Mouse (Mus musculus): ENCODE measurements at regions not wholly inside any gene's neighbourhood (a gene's known extent, or its start where the extent isn't known, plus 50 kb on each side); places are given as distances from the start of the nearest gene placed in this dataset.

- Histone ChIP-seq H3K27ac (replicated peaks in 1 of 2; ENCODE audit: control insufficient read depth in 1 of 2, insufficient read depth in 1 of 2, low read depth in 2 of 2, low read length in 2 of 2) (no peak overlapping the region), H3K9me3 (ENCODE audit: control insufficient read depth, low read length) (no peaks in the 10 kb centered on the region), H3K27me3 (ENCODE audit: control insufficient read depth, insufficient read depth, low read length) (no peaks in the 10 kb centered on the region), H3K4me3 (ENCODE audit: control insufficient read depth in 1 of 2, insufficient read depth in 1 of 2, low read depth in 1 of 2, low read length in 2 of 2) (no peak overlapping the region), H3K4me2 (ENCODE audit: low read length) (no peak overlapping the region), H3K9ac (ENCODE audit: low read length) (no peak overlapping the region), H3K4me1 (ENCODE audit: control insufficient read depth in 2 of 2, insufficient read depth in 2 of 2, low read length in 2 of 2) (peaks cover 10 to 23% of the 10 kb centered on the region in 2 experiments), H3K36me3 (ENCODE audit: control insufficient read depth, insufficient read depth, low read length) (no peaks in the 10 kb centered on the region)
- WGBS = 33% methylated on average over 8 of the region's 8 CpGs
- ATAC-seq (ENCODE audit: insufficient number of reproducible peaks, insufficient read depth, low FRiP score, low read depth) = no peak
Measured at GRCm38 (mm10) chr12:16268621-16269165, 342.1 kb downstream of the Lpin1 start.

GRCm38 (mm10) chr12:16261465-16261864 is 349.3 kb downstream of the Lpin1 start:
- Histone ChIP-seq H3K27me3 (ENCODE audit: control insufficient read depth, insufficient read depth, low read length) (no peaks in the 10 kb centered on the region), H3K9ac (ENCODE audit: low read length) (no peak overlapping the region), H3K9me3 (ENCODE audit: control insufficient read depth, low read length) (no peaks in the 10 kb centered on the region), H3K4me2 (ENCODE audit: low read length) (no peak overlapping the region), H3K4me3 (ENCODE audit: control insufficient read depth in 1 of 2, insufficient read depth in 1 of 2, low read depth in 1 of 2, low read length in 2 of 2) (no peak overlapping the region), H3K36me3 (ENCODE audit: control insufficient read depth, insufficient read depth, low read length) (no peaks in the 10 kb centered on the region), H3K27ac (replicated peaks in 1 of 2; ENCODE audit: control insufficient read depth in 1 of 2, insufficient read depth in 1 of 2, low read depth in 2 of 2, low read length in 2 of 2) (no peak overlapping the region), H3K4me1 (ENCODE audit: control insufficient read depth in 2 of 2, insufficient read depth in 2 of 2, low read length in 2 of 2) (peaks cover 3 to 9% of the 10 kb centered on the region in 2 experiments; a peak in 3 of 4 replicates)
- 80% methylated on average over 4 of the region's 4 CpGs for WGBS
- ATAC-seq (ENCODE audit: insufficient number of reproducible peaks, insufficient read depth, low FRiP score, low read depth) = no peak

- whole genome bisulfite sequencing = 42% methylated on average over 8 of the region's 8 CpGs
- Histone ChIP-seq H3K27me3 (ENCODE audit: control insufficient read depth, insufficient read depth, low read length) (no peaks in the 10 kb centered on the region), H3K4me2 (ENCODE audit: low read length) (no peak overlapping the region), H3K36me3 (ENCODE audit: control insufficient read depth, insufficient read depth, low read length) (no peaks in the 10 kb centered on the region), H3K9ac (ENCODE audit: low read length) (no peak overlapping the region), H3K4me1 (ENCODE audit: control insufficient read depth in 2 of 2, insufficient read depth in 2 of 2, low read length in 2 of 2) (peaks cover 3 to 9% of the 10 kb centered on the region in 2 experiments; a peak in 3 of 4 replicates), H3K9me3 (ENCODE audit: control insufficient read depth, low read length) (no peaks in the 10 kb centered on the region), H3K27ac (replicated peaks in 1 of 2; ENCODE audit: control insufficient read depth in 1 of 2, insufficient read depth in 1 of 2, low read depth in 2 of 2, low read length in 2 of 2) (no peak overlapping the region), H3K4me3 (ENCODE audit: control insufficient read depth in 1 of 2, insufficient read depth in 1 of 2, low read depth in 1 of 2, low read length in 2 of 2) (no peak overlapping the region)
- no peak for ATAC-seq (ENCODE audit: insufficient number of reproducible peaks, insufficient read depth, low FRiP score, low read depth)
Measured at GRCm38 (mm10) chr12:16260981-16261380, 349.8 kb downstream of the Lpin1 start.

GRCm38 (mm10) chr12:16260501-16260900 is 350.3 kb downstream of the Lpin1 start:
- Histone ChIP-seq H3K36me3 (ENCODE audit: control insufficient read depth, insufficient read depth, low read length) (no peaks in the 10 kb centered on the region), H3K27ac (replicated peaks in 1 of 2; ENCODE audit: control insufficient read depth in 1 of 2, insufficient read depth in 1 of 2, low read depth in 2 of 2, low read length in 2 of 2) (no peak overlapping the region), H3K4me2 (ENCODE audit: low read length) (no peak overlapping the region), H3K27me3 (ENCODE audit: control insufficient read depth, insufficient read depth, low read length) (no peaks in the 10 kb centered on the region), H3K9me3 (ENCODE audit: control insufficient read depth, low read length) (no peaks in the 10 kb centered on the region), H3K4me1 (ENCODE audit: control insufficient read depth in 2 of 2, insufficient read depth in 2 of 2, low read length in 2 of 2) (peaks cover 3 to 9% of the 10 kb centered on the region in 2 experiments; a peak in 3 of 4 replicates), H3K9ac (ENCODE audit: low read length) (no peak overlapping the region), H3K4me3 (ENCODE audit: control insufficient read depth in 1 of 2, insufficient read depth in 1 of 2, low read depth in 1 of 2, low read length in 2 of 2) (no peak overlapping the region)
- WGBS = 70% methylated on average over 2 of the region's 2 CpGs
- ATAC-seq (ENCODE audit: insufficient number of reproducible peaks, insufficient read depth, low FRiP score, low read depth) = no peak

- Histone ChIP-seq H3K9me3 (ENCODE audit: control insufficient read depth, low read length) (no peaks in the 10 kb centered on the region), H3K4me1 (ENCODE audit: control insufficient read depth in 2 of 2, insufficient read depth in 2 of 2, low read length in 2 of 2) (peaks cover 0 to 7% of the 10 kb centered on the region in 2 experiments; a peak in 1 of 4 replicates)
- WGBS = 87% methylated on average over 1 of the region's 1 CpGs
Measured at GRCm38 (mm10) chr12:16250621-16251020, 360.1 kb downstream of the Lpin1 start.

GRCm38 (mm10) chr12:16250096-16250495 is 360.7 kb downstream of the Lpin1 start:
- Histone ChIP-seq H3K27me3 (ENCODE audit: control insufficient read depth, insufficient read depth, low read length) (no peaks in the 10 kb centered on the region), H3K4me1 (ENCODE audit: control insufficient read depth in 2 of 2, insufficient read depth in 2 of 2, low read length in 2 of 2) (peaks cover 0 to 6% of the 10 kb centered on the region in 2 experiments; a peak in 1 of 4 replicates), H3K36me3 (ENCODE audit: control insufficient read depth, insufficient read depth, low read length) (no peaks in the 10 kb centered on the region), H3K9ac (ENCODE audit: low read length) (no peak overlapping the region), H3K9me3 (ENCODE audit: control insufficient read depth, low read length) (no peaks in the 10 kb centered on the region), H3K4me2 (ENCODE audit: low read length) (no peak overlapping the region), H3K4me3 (ENCODE audit: control insufficient read depth in 1 of 2, insufficient read depth in 1 of 2, low read depth in 1 of 2, low read length in 2 of 2) (no peak overlapping the region), H3K27ac (replicated peaks in 1 of 2; ENCODE audit: control insufficient read depth in 1 of 2, insufficient read depth in 1 of 2, low read depth in 2 of 2, low read length in 2 of 2) (no peak overlapping the region)
- 94% methylated on average over 5 of the region's 5 CpGs for WGBS
- ATAC-seq (ENCODE audit: insufficient number of reproducible peaks, insufficient read depth, low FRiP score, low read depth) = no peak

More at GRCm38 (mm10) chr12:16250621-16251020, 360.1 kb downstream of the Lpin1 start:
- no peak overlapping the region for H3K9ac ChIP-seq (ENCODE audit: low read length)
- no peak for ATAC-seq (ENCODE audit: insufficient number of reproducible peaks, insufficient read depth, low FRiP score, low read depth)
- no peak overlapping the region for H3K4me2 ChIP-seq (ENCODE audit: low read length)
- no peak overlapping the region for H3K4me3 ChIP-seq (ENCODE audit: control insufficient read depth in 1 of 2, insufficient read depth in 1 of 2, low read depth in 1 of 2, low read length in 2 of 2)
- no peaks in the 10 kb centered on the region for H3K36me3 ChIP-seq (ENCODE audit: control insufficient read depth, insufficient read depth, low read length)
- no peaks in the 10 kb centered on the region for H3K27me3 ChIP-seq (ENCODE audit: control insufficient read depth, insufficient read depth, low read length)
- H3K27ac ChIP-seq (replicated peaks in 1 of 2; ENCODE audit: control insufficient read depth in 1 of 2, insufficient read depth in 1 of 2, low read depth in 2 of 2, low read length in 2 of 2) = no peak overlapping the region

- Histone ChIP-seq H3K27me3 (ENCODE audit: control insufficient read depth, insufficient read depth, low read length) (no peaks in the 10 kb centered on the region), H3K27ac (replicated peaks in 1 of 2; ENCODE audit: control insufficient read depth in 1 of 2, insufficient read depth in 1 of 2, low read depth in 2 of 2, low read length in 2 of 2) (no peak overlapping the region), H3K4me3 (ENCODE audit: control insufficient read depth in 1 of 2, insufficient read depth in 1 of 2, low read depth in 1 of 2, low read length in 2 of 2) (no peak overlapping the region), H3K36me3 (ENCODE audit: control insufficient read depth, insufficient read depth, low read length) (no peaks in the 10 kb centered on the region), H3K9ac (ENCODE audit: low read length) (no peak overlapping the region), H3K4me2 (ENCODE audit: low read length) (no peak overlapping the region), H3K4me1 (ENCODE audit: control insufficient read depth in 2 of 2, insufficient read depth in 2 of 2, low read length in 2 of 2) (peaks cover 0 to 6% of the 10 kb centered on the region in 2 experiments; a peak in 1 of 4 replicates), H3K9me3 (ENCODE audit: control insufficient read depth, low read length) (no peaks in the 10 kb centered on the region)
- 75% methylated on average over 5 of the region's 5 CpGs for WGBS
- ATAC-seq (ENCODE audit: insufficient number of reproducible peaks, insufficient read depth, low FRiP score, low read depth) = no peak
Measured at GRCm38 (mm10) chr12:16239792-16240191, 371.0 kb downstream of the Lpin1 start.

- no peak overlapping the region for H3K27ac ChIP-seq (replicated peaks in 1 of 2; ENCODE audit: control insufficient read depth in 1 of 2, insufficient read depth in 1 of 2, low read depth in 2 of 2, low read length in 2 of 2)
- no peaks in the 10 kb centered on the region for H3K36me3 ChIP-seq (ENCODE audit: control insufficient read depth, insufficient read depth, low read length)
- H3K9me3 ChIP-seq (ENCODE audit: control insufficient read depth, low read length) = no peaks in the 10 kb centered on the region
- H3K4me3 ChIP-seq (ENCODE audit: control insufficient read depth in 1 of 2, insufficient read depth in 1 of 2, low read depth in 1 of 2, low read length in 2 of 2) = no peak overlapping the region
- ATAC-seq (ENCODE audit: insufficient number of reproducible peaks, insufficient read depth, low FRiP score, low read depth) = no peak
- 60% methylated on average over 5 of the region's 5 CpGs for WGBS
- H3K27me3 ChIP-seq (ENCODE audit: control insufficient read depth, insufficient read depth, low read length) = no peaks in the 10 kb centered on the region
- no peak overlapping the region for H3K4me2 ChIP-seq (ENCODE audit: low read length)
- H3K4me1 ChIP-seq (ENCODE audit: control insufficient read depth in 2 of 2, insufficient read depth in 2 of 2, low read length in 2 of 2) = peaks cover 0 to 6% of the 10 kb centered on the region in 2 experiments; a peak in 1 of 4 replicates
- H3K9ac ChIP-seq (ENCODE audit: low read length) = no peak overlapping the region
Measured at GRCm38 (mm10) chr12:16237498-16237897, 373.3 kb downstream of the Lpin1 start.
